Mouse (Mus musculus): Measurements from ENCODE around the gene Btbd3.
A peak's percentile ranks its signal among the peaks of the same experiment; 100 is the strongest.

The Btbd3 gene

DNA sequence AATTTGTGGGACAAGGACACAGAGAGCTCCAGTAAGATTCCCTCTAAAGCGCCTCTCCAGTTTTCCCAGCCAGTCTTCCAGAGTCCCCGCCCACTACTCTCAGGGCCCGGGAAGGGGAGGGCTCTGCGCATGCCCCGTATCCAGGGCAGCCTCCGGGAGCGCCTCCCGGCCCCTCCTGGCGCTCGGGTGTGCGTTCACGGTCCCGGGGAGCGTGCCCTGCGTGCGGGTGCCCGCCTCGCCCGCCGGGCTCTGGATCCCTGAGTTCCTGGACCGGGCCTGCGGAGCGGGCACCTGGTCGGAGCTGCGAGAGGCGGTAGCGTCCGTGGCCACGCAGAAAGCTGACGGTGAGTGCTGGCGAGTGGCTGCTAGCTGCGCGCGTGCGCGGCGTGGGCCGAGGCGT is at the start of gene Btbd3:
Btbd3 (plus strand) TSS at position 155 of the 400 bp plus-strand sequence.
- peak; percentile 45 for DNase-seq (ENCODE audit: low read depth)

DNA sequence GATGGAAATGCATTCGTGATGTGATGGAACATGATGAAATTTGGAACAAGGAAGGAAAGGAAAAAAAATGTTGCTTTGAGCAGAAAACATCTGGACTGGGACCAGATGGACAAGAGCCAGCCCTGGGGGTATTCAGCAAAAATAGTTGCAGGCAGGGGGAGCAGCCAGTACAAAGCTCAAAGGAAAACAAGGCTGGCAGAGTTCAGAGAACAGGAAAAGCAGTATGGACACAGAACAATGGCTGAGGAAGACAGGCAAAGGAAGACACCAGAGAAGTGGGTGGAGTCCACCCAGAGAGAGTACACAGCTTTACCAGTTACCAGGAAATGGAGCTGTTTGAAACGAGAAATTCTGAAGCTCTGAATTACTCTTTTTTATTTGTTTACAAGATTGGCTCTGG is 40.8 kb upstream of the Btbd3 start:
- no peak for DNase-seq (ENCODE audit: low read depth)

DNA sequence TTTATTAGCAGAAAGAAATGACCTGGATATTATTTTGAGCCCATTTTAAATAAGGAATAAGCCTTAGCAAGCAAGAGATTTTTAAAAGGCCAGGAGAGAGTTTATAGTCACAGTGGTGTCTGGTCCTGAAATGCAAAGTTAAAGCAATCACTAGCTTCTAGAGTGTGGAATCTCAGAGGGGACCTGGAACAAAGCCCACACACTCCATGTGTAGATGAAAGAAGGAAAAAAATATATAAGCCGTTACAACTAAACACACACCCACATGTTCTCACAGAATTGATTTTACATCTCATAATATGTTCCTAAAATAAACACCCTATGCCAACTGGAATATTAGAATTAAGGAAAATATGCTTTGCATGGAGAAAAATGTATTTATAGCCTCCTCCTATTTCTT is 36.1 kb upstream of the Btbd3 start:
- no peak for DNase-seq (ENCODE audit: low read depth)

GRCm38 (mm10) chr2:138232247-138232646 is 24.1 kb upstream of the Btbd3 start:
- DNase-seq (ENCODE audit: low read depth), result no peak

GRCm38 (mm10) chr2:138236149-138236548 is 20.2 kb upstream of the Btbd3 start:
- DNase-seq (ENCODE audit: low read depth), result no peak

- DNase-seq (ENCODE audit: low read depth), result no peak
Measured at GRCm38 (mm10) chr2:138242452-138242851, 13.9 kb upstream of the Btbd3 start.

- peak; percentile 13 for DNase-seq (ENCODE audit: low read depth)
Measured at GRCm38 (mm10) chr2:138245631-138246289, 10.6 kb upstream of the Btbd3 start.

DNA sequence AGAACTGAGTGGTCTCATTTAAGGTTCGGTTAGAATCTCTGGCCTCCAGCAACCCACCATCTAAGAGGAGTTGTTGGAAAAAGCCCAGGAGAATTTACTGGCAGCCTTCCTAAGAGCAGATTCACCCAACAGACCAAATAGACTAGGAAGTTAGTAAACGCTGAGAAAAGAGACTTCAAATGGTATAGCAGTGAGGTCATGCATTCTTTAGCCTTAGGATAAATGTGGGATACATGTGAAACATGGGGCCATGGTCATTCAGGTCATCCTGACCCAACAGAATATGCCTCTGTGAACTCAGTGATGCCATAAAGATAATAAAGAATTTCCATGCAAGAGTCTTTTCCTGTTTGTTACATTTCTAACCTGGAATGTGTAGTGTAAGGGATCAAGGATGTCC is 8.4 kb upstream of the Btbd3 start:
- DNase-seq (ENCODE audit: low read depth), result no peak

GRCm38 (mm10) chr2:138256851-138257471 is 596 bp downstream of the Btbd3 start:
- peak; percentile 19 for DNase-seq (ENCODE audit: low read depth)

GRCm38 (mm10) chr2:138257692-138258315 is 1.4 kb downstream of the Btbd3 start:
- peak; percentile 75 for DNase-seq (ENCODE audit: low read depth)

DNA sequence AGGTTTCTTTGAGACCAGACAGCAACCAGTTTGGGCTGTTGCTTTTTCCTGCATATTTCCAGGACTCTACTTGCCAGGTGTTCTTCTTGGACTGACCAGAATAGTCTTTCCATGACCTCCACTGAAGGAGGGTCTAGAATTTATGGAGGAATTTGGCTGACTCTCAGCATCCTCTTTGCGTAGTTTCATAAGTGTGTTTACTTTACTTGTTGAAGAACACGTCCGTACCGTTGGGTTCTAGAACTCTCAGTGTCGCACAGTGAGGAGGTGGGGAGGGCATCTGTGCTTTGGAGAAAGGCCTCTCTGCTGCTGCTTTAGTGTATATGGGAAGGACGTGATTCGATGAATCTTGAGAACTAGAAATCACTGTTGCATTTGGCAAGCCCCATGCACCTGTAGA is 4.8 kb downstream of the Btbd3 start:
- DNase-seq (ENCODE audit: low read depth), result no peak

GRCm38 (mm10) chr2:138262885-138263284 is 6.5 kb downstream of the Btbd3 start:
- DNase-seq (ENCODE audit: low read depth), result no peak

DNA sequence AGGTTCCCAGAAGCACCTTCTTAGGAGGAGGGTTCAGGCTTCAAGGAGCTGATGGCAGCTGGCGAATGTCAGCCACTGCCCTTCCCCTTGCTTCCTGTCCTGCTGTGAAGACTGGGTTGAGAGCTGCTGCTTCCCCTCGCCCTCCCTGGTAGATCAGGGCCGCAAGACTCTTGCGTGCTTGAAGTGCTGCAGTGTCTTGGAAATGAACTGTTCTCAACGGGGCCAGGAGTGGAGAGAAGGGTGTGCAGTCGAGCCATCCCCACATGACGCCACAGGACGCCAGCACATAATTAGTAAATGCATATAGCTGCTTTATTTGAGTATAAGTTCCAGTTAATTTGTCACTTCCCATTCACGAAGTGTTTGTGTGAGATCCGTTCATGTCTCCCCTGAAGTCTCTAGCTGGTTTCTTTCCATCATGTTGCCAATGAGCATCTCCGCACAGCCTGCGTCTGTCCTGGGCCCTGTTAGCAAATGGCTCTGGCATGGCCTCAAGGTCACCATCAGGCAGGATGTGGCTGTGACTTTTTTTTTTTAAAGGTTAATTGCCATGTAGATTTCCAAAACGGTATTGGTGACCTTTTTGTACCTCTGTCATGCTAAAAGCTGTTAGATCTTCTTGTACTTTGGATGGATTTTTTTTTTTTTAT is 9.1 kb downstream of the Btbd3 start:
- DNase-seq (ENCODE audit: low read depth), result peak; percentile 56

DNA sequence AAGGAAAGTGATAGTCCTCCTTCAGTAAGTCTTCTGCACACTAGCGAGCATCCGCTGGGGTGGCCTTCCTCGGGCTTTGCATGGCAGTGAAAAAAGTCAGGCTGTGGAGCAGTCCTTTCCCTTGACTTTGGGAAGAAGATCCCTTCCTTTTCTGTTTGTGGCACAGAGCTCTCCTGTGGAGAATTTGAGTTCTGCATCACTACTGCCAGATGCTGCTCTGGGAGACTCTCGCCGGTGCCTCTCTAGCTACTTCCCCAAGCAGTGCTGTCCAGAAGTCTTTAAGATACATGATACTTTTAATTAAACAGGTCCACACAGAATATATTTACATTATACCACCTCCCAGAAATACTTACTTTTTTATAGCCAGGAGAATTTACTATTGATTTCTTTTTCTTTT is 10.3 kb downstream of the Btbd3 start:
- DNase-seq (ENCODE audit: low read depth), result no peak

DNA sequence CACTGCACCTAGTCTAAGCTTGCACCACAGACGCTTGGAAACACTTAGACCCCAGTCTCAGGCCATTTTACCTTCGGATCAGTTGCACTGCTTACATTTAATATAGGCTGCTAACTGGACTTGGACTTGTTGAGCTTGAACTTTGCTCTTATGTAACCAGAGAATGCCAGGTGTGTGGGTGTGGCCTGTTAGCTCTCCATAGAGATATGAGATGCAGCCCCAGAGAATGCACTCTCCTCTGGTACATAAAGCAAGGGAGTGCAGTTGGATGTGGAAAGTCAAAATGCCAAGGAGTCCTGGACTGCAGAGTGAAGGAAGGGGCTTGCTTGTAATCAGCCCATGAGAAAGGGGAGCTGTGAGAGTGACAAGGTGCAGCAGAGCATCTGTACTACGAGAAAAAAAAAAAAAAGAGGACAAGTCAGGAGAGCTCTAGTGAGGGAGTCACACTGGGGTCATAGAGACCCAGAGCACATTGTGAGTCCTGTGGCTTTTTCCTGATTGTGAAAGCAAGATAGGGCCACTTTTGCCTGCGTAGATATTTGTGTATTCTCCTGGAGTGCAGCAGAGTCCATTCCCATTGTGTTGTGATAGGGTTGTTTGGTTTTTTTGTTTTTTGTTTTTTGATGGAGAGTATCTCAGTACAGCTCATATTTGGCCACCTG is 11.6 kb downstream of the Btbd3 start:
- no peak for DNase-seq (ENCODE audit: low read depth)

DNA sequence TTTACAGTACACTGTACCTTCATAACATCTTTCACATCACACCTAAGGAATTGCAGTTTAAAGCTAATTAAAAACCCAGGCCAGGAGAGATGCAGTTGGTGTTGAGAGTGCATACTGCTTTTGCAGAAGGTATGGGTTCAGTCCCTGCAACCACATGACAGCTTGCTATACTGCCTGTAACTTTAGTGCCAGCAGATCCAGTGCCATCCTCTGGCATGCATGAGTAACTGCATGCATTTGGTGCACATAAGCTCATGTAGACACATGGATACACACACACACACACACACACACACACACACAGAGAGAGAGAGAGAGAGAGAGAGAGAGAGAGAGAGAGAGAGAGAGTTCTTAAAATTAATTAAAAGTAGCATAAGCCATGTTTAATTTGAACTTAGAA is 13.0 kb downstream of the Btbd3 start:
- no peak for DNase-seq (ENCODE audit: low read depth)

DNA sequence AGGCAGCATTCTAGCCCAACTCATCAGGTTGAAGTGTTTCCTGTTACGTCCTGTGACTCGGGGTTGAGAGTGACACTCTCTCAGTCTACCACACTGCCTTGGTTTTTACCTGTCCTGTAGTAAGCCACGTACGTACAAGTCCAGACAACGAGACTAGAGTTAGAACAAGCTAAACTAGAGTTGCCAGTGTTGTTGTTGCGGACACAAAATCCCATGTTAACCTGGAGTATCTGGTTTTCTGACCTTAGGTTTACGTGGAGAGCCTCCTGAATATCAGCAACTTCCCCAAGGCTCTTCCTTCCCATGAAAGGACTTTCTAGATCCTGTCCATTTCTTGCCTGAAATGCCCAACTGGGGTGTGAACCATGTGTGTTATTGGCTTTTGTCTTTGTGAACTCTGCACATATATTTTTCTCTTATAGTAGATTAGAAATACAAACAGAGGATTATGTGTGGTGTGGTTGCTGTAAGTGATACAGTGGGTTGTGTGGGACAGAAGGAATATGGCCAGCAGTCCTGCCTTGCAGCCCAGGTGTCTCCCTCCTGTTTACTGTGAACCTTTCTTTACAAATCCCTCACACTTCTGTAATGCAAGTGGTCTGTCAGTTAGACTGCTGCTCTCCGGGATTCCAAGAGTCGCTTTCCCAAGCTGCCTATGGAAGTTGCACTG is 17.2 kb downstream of the Btbd3 start:
- DNase-seq (ENCODE audit: low read depth), result no peak

DNA sequence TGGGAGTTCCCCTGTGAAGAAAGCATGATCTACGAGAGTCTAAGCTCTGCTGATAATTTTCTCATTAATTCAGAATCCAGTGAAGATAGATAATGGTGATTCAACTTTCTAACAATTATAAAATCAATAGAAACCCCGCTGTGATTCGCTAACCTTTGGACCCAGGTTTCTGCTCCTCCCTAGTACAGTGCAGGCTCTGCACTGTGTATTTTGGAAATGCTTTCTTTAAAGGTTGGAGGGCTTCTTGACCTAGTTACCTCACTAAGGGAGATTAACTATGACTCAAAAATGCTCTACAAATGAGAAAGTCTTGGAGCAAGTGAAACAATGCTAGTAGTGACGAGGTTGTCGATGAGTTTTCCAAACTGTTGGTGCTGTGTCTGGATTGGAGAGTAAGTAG is 17.7 kb downstream of the Btbd3 start:
- no peak for DNase-seq (ENCODE audit: low read depth)

- DNase-seq (ENCODE audit: low read depth), result no peak
Measured at GRCm38 (mm10) chr2:138277842-138278691, 21.7 kb downstream of the Btbd3 start.

DNA sequence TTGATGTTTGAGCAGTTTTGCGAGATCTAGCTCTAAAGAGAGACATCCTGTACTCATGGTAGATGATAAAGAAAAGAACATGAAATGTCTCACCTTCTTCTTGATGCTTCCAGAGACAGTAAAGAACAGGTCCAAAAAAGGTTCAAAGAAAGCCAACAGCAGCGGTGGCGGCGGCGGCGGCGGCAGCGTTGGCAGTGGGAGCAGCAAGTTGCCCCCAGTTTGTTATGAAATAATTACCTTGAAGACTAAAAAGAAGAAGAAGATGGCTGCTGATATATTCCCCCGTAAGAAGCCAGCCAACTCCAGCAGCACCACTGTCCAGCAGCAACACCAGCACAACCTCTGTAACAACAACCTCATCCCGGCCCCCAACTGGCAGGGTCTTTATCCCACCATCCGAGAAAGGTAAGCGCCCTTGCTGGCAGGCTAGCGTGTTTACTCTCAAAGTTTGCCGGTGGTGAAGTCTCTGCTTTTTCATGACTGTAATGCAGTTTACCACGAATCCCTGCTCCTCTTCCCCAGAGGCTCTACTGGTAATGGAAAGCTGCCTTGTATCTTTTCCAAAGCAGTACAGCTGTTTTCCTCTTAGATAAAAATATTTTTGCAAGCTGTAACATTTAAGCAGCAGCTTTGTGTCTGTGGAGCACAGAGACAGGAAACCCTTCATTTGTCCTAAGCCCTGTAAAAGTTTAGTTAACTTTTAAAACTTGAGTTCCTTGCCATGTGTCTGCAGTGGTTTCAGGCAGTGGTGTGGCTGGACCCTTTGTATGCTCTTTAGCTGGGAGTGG is 22.7 kb downstream of the Btbd3 start:
- DNase-seq (ENCODE audit: low read depth), result no peak

Measured in 416B (cell line).